Mouse (Mus musculus) right cerebral cortex, postnatal 25 days (tissue): ENCODE results near the gene Mctp2.

ENCODE experiments used
- DNase-seq: peaks from one replicate; pipeline ENCODE4 v3.0.0; 2022

Gene Mctp2

DNA sequence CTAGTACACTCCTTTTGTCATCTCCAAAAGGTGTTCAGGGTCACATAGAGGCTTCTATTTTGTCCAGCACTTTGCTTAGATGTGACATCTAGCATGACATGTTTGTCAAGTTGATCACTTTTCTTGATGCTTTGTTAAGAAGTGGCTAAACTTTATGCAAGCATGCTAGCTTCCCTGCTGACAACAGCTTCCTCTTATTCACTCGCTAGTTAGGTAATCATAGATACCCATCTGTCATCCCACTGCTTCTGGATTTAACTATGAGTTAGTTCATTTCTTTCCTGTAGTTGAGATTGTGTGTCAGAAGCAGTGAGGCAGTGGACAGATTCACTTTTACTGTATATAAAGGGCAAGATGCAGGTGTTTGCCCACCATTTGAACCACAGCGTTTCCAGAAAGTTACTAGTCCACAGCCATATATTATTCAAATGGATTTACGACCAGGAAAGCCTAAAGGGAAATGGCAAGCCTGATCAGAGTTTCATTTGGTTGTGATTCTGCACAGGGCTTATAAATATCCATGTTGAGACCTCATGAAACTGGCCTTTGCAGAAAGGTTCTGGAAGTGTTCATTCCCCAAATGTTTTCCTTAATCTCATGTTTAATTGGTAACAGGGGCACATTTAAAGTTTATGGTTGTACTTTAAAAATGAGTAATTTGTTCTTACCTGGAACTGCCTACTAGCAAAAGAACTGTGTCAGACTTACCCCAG, 216.8 kb downstream of the Mctp2 start:
- no peak for DNase-seq

DNA sequence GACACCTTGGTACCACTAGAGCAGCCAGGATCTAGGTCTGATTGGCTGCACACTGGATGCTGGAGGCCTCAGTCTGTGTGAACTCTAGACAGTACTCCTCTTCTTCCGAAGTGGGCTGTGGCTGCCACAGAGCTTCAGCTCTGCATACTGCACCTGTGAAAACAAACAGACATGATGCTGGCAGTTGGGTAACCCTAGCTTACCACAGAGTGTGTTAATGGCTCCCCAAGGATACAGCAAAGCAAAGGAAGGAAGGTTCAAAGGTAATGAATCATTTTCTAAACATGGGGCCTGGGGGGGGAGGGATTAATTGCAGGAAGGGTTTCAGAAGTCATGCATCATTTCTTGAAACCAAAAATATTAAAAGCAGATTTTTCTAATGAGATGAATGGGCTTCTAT, 225.7 kb downstream of the Mctp2 start:
- no peak for DNase-seq

DNA sequence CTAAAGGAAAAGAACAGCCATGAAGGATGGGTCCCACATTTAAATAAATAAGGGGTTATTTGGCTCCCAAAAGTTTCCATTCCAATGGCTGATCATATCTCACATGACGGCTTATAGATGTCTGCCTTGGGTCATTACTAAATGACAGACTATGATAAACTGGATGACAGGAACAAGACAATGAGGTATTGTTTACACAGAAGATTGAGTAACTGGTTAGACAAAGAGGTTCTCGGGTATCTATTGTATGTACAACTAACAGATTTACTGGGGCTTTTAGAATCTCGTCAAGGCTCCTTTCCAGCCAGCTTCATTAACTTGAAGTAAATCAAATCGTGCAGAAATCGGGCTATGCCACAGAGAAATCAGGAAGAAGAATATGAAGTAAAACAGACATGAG, 227.5 kb downstream of the Mctp2 start:
- DNase-seq, result no peak

DNA sequence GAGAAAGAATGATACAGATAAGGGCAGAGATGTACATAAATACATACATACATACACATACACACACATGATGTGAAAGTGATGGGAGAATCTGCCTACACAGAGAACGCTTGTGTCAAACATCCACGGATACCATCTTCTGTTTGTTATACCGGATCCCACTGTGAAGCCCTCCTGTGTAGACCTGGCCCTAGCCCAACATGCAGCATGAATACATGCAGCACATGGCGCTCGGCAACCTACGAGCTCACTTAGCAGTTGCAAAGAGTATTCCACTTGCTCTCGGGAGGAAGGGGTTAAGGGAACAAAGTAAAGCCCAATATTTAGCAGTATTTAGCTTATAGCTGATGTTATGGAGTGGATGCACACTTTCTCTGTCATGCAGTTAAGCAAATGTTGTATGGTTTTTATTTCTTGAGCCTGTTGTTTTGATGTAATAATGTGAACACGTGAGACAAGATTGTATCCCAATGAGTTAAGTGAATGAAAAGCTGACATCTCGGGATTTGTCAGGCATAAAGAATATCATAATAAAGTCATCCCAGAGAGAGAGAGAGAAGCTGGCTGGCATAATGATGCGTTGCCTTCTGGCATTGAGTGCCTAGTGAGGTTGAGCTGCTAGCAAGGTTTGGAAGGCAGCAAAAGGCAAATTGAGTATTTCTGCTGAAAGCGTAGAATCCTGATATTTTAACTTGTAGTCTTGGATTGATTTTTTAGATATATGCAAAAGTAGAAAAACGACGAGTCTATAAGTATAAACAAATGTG, 234.8 kb downstream of the Mctp2 start:
- DNase-seq, result no peak

DNA sequence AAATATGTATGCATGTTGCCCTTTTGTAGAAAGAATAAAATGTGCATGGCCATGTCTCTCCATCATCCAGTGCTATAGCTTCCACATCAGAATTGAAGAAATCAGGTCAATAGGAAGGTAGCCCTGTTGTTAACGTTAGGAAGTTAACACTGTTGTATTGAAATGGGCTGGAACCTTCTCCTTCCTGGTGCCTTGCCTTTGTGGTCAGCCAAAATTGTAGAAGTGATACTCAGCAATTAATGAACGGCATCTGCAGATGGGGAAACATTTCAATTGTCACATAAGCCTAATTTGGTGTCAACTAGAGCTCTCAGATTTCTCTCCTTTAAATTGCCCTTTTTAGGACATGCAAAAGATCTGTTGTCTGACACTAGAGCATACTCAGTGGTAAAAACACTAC, 238.0 kb downstream of the Mctp2 start:
- DNase-seq, result no peak

DNA sequence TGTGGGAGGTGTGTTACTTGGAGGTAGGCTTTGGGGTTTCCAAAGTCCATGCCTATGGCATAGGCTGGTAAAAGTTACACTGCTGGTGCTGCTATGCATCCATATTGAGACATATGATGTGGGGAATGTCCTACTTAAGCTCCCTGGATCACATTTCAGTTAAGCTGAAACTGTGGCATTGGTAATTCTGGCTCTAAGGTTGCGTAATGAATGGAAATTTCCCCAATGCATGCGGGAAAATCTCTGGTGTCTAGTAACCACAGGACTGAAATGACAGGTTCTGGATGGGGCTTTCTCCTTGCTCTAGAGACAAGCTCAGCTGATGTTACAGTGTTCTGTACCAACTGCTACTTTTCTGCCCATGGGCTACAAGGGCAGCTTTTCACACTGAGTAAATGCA, 240.1 kb downstream of the Mctp2 start:
- DNase-seq, result no peak

DNA sequence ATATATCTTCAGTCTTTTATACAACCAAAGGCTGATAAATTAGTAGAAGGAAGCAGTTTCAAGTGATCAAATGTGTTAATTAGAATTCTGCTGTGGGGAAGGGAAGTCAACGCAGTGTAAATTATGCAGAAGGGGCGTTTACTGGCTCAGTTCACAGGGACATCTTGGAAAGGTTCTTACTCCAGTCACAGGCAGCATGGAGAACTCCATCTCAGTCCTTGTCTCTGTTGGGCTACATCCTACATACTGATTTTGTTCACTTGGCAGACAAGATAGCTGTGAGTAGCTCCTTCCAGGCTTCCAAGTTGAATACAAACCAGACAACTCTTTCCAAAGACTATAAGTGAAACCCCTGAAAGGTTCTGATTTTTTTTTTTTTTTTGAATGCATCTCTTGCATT, 254.6 kb downstream of the Mctp2 start:
- DNase-seq, result no peak

DNA sequence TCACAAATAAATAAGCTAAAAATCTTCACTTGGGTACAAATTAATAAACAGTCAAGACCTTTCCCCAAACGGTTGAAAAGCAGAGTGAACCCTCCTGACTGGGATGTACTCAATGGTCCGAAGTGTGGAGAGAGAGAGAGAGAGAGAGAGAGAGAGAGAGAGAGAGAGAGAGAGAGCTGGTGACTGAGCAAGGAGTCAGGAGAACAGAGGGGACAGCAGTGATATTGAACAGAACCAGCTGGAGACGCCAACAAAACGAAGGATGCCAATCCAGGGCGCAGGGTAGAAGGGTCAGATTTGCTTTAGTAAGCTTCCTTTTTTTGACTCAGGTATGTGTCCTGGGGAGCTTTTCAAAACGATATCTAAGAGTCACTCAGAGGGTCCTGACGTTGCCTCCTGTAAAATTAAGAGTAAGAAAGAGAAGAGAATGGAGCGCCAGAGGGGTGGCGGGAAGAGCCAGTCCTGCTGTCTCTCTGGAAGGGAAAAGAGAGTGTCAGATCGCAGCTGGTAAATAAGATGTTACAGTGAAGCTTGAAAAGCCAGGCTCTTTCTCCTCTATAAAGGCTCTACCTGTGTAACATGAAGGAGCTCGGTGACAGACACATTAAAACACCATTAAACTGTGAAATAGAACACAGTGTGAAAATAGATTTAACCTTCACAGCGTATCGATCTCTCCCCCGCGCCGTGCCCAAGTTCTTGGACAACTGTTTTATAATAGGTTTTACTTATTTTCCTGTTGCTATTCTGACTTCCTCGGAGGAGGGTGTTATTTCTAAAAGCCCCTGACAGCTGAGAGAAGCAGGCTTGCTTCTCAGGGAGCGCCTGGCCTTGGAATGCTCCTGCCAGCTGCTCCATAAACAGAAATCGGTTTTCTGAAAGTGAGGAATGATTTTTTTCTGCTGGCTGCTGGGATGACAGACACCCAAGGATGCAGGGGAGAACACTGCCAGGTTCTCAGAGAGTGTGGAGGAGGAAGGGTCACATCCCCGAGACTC, 258.5 kb downstream of the Mctp2 start:
- DNase-seq, result no peak
